Mouse (Mus musculus) testis, adult 2 months (tissue): Measurements from ENCODE around the gene Nfic.
A peak's percentile ranks its signal among the peaks of the same experiment; 100 is the strongest.

ENCODE experiments used
- CTCF ChIP-seq: fragments of 200-500 bp; IDR thresholded peaks from 2 replicates; pipeline ENCODE4 v1.5.1; 2012; ENCODE audit warnings: low read depth, mild to moderate bottlenecking, inconsistent platforms, low read length, moderate library complexity; ENCODE audit not compliant: control insufficient read depth, insufficient read depth, insufficient replicate concordance
- POLR2A ChIP-seq: fragments of 200-500 bp; IDR thresholded peaks from 2 replicates; pipeline ENCODE4 v1.6.1; 2012; ENCODE audit warnings: low read depth, mild to moderate bottlenecking, inconsistent platforms, low read length, moderate library complexity; ENCODE audit not compliant: control insufficient read depth

GRCm38 (mm10) chr10:81365672-81366476 lies 89.6 kb downstream of the Nfic start, which contains the start of gene 4930404N11Rik:
- no peak for TF ChIP-seq CTCF
- peak; percentile 80; the same call in 1 of the 2 replicates for TF ChIP-seq POLR2A
